Mouse (Mus musculus): ENCODE data around the gene Hnrnpdl.

DNA sequence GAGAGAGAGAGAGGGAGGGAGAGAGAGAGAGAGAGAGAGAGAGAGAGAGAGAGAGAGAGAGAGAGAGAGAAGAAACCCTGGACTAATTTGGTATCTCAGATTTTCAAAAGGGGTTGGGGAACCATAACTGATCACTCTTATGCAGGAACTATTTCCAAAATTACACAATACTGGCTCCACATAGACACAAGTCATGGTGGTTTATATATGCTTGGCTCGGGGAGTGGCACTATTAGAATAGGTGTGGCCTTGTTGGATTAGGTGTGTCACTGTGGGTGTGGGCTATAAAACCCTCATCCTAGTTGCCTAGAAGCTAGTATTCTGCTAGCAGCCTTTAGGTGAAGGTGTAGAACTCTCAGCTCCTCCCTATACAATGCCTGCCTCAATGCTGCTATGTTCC is 14.6 kb downstream of the Hnrnpdl start:
- TF ChIP-seq CTCF (IDR thresholded peaks at IDR 0.05; ENCODE audit: low read depth) (no peak), EP300 (optimal IDR thresholded peaks at IDR 0.05) (no peak)
